Mouse (Mus musculus) cerebellum, postnatal 36 days (tissue): ENCODE measurements around the gene Gna15.

Source experiments
- DNase-seq, 2 experiments: peaks; one replicate each; pipeline ENCODE4 v3.0.0; 2021 to 2022; ENCODE audit warnings: mixed read lengths in 2 of 2

The Gna15 gene

DNA sequence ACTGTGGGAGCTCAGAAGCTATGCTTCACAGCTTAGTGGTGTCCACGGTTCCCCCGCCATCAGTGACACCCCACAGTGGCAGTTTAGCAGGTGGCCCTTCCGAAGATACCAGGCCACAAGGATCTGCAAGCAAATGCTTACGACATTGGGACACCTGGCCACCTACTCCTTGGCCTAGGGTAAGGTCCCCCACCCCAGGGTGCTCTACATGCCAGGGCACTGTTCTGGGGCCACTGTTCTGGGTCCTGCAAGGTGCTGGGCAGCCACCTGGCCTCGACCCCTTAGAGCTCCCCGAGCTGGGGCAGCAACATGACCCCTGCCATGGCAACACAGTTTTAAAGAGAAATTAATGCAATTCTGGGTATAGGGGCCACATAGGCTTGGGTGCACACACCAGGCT lies 28.9 kb downstream of the Gna15 start:
- no peak for DNase-seq

DNA sequence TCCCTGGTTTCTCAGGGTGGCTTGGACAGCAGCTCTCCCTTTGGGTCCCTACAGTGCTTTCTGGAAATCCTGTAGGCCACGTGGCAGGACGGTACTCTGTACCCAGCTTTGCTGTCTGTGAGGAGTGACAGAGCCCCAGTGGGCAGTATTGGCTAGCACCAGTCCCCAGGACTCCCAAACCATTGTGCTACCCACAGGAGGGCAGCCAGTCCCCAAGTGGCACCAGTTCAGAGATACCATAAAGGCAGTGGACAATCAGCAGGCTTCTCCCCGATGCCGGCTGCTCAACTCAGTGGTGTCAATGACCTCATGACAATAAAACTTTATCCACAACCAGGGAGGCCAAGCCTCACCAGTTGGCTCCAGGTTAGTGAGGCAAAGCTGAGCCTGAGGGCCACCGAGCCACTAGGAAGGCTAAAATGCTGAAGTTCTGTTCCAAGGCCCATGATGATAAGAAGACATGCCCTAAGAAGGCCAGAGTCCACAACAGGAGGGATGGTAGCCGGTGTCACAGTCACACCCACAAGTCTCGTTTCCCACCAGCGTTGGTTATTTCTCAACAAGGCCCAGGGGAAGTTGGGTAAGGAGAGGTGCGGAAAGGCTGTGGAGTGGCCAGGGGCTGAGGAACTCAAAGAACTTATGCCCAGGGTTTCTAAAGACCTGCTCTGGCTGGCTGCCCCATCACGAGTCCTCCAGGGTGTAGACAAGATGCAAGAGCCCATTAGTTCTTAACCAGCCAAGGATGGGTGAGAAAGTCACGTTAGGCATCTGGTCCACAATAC lies 29.6 kb downstream of the Gna15 start:
- no peak for DNase-seq

DNA sequence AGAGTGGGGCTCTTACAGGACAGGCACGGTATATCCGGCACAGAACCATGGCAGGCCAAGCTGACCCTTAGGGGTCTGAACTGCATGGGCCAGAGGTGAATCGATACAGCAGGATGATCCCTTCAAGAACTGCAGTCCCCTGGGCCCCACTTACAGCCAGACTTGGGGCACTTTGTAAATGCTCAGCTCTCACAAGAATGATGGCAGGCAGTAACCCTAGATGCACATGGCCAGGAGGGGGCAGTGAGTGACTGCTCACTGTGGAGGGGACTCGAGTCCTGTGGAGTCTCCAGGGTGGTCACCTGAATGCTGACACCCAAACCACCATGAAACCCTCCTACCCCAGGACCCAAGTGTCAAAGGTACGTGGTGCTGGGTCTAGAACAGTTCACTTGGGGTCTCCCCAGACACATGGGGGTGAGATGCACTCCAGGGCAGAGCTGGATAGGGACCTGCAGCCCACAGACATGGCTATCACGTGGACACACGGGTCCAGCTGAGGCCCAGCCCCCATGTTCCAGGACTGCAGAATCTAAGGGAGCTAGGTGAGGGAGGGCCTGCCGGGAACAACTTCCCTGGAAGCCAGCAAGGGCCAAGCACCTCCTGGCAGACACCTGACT lies 30.3 kb downstream of the Gna15 start:
- no peak for DNase-seq

DNA sequence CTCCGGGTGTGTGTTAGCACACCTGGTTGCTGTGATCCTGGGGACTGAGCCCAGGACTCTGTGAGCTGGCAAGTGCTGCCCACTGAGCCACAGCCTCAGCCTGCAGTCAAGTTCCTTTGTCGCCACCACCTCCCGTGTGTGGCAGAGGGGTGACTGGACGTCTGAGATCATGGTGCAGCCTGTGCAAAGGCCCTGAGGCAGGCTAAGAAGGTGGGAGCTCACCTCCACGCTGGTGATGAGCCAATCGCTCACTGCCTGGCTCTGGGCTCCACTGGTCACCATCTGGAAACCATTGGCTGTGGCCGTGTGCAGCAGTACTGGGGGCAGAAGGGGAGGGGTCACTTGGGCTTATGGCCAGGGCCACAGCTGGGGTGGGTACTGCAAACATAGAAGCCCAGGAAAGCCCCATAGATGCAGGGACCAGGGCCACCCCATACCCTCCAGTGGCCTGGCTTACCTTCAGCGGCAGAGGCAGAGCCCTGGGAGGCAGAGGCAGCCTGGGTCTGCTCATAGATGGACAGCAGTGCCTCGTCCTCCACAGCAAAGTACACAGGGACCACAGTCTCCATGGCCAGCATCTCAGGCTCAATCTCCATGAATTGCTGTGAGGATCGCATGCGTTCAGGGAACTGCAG lies 31.3 kb downstream of the Gna15 start:
- no peak for DNase-seq

DNA sequence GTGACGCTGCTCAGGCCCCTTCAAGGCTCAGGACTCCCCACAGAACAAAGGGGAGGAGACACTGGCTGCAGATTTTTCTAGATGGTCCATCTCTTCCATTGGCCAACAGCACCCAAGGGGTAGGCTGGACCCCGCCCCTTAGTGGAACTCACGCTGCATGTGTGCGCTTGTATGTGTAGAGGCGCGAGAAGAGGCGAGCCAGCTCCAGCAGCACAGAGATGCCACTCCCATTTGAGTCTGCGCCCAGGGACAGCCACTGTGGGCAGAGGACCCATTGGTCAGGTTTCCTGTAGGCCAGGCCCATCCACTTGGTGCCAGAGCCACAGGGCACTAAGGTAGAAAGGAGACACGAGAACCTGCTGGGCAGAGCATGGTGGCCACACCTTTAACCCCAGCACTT lies 33.0 kb downstream of the Gna15 start:
- DNase-seq: no peak

DNA sequence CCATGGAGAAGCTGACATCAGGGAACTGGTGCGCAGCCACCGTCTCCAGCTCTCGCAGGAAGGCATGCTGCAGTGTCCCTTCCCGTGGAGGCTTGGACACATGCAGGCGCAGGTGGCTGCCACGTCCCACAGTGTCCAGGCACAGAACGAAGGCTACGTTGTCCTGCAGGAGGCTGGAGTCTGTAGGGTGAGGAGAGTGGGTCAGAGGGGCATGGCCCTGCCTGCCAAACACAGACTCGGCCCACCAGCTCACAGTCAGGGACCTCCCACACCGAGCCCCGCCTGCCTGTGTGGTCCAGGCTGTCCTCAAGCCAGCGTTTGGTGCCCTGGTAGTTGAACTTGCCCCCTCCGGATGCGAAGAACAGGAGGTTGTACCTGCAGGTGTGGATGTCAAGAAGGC lies 34.1 kb downstream of the Gna15 start:
- no peak for DNase-seq

DNA sequence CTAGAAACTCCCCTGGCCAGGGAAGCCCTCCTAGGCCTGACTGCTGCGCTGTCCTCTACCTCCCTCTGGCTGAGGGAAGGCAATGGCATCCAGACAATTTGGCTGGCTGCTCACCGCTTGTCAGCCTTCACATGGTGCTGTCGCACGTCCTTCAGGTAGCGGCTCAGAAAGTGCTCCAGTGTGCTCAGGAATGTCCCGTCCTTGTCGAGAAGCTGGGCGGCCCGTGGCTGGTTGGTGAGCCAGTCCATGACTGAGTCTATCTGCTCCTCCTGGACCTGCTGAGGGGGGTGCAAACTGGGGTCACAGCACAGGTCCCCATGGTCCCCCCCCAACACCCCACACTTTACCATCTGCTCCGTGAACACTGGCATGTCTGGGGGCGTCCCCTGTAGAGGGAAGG lies 35.9 kb downstream of the Gna15 start:
- no peak for DNase-seq

DNA sequence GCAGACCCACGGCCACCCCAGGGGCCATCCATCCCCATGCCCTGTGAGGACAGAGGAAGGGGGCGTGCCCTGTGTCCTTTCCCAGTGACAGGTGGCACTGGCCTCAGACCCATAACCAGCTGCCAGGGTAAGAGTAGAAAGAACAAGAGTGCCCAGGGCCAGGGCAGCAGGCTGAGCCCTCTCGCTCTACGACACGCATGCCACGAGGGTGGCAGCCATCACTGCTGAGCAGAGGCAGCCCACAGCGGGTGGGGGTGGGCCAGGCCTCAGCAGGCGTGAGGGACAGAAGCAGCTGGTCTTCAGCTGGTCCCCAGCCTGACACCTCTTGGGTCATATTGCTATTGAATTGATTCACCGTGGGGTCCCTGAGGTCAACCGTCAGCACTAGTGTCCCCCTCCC lies 37.5 kb downstream of the Gna15 start:
- no peak for DNase-seq

DNA sequence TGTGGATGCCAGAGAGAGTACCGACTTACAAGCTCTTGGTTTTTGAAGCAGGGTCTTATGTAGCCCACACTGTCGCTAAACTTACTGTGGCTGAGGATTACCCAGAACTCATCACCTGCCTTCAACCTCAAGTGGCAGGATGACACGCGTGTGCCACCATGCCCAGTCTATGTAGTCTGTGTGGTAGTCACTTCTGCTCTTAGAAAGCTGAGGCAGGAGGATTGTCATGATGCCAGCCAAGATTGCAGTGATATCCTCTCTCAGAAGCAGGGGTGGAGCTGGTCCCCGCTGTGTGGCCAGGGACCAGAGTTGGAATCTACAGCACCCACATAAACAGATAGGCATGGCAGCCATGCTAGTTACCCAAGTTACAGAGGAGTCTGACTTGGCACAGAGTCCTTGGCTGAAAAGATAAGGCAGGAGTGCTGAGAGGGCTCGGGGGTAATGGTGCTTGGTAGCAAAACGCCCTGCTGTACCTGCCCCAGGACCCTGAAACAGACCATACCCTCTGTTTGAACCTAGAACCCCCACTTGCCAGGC lies 38.5 kb downstream of the Gna15 start:
- no peak for DNase-seq

DNA sequence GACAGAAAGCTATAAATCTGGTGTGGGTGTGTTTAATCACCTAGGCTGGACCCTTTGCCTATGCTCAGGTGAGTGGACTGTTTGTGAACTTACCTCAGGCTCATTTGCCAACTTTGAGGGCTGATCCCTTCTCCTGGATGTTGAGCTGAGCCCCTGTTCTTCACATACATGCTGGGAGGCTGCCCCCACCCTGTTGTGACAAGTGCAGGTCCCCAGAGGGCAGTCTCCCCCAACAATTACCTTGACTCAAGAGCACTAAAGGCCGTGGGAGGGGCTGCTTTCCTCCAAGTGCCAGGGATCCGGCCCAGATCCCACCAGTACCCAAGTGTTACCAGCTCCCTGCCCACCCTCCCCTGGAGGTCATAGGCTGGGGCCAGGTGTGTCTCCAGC lies 39.0 kb downstream of the Gna15 start:
- DNase-seq: no peak

DNA sequence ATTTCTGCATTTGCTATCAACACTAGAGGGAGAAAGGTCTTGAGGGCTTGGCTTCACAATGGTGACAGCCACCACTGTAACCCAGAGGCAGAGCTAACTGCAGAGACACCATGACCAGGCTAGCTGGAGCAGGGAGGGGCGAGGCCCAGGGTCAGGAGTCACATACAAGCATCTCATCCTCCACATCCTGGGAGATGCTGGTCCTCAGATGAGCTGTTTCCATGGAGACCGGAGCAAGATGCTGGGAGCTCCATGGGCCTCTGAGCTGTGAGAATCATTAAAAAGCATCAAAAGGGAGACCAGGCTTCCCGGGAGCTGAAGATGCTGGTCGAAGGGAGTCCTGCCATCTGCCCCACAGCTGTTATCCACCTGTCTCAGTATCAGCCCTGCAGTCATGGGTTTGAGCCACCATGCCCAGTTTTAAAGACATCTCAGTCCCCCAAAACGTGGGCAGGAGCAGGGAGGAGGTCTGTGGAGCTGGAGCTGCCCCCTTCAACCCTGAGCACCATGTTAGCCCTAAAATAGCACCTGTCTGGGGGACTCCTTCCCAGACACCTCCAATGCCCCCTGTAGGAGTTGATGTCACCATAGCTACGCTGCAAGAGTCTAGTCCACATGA lies 39.5 kb downstream of the Gna15 start:
- no peak for DNase-seq

DNA sequence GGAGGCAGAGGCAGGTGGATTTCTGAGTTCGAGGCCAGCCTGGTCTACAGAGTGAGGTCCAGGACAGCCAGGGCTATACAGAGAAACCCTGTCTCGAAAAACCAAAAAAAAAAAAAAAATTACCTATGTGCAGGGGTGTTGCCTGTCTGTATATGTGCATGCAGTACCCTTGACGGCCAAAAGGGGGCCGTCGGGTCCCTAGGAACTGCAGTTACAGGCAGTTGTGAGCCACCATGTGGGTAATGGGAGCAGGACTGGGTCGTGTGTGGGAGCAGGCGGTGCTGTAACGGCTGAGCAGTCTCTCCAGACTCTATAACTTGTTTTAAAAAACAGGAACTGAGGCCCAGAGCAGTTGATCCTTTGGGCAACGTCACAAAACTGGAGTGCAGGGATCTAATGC lies 40.0 kb downstream of the Gna15 start:
- DNase-seq: peak; percentile 51 to 61

DNA sequence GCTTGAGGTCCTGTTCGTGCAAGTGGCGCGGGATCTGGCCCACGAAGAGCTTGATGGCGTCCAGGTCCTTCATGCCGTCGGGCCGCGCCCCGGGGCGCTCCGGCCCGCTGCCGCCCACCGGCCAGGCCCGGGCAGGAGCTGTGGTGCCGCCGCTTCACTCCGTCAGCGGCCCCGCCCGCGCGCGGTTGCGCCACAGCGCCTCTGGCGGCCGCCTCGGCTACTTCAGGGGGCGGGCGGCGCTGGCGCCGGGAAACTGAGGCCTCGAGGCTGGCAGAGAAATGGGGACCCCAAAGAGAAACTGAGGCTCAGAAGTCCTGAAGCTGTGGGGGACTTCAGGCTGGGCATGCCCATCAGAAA lies 41.5 kb downstream of the Gna15 start, which contains the start of gene Celf5:
Gene Celf5, minus strand, starts transcription at position 177 of the 357 bp plus-strand sequence.
- DNase-seq: peak; percentile 72 to 76

DNA sequence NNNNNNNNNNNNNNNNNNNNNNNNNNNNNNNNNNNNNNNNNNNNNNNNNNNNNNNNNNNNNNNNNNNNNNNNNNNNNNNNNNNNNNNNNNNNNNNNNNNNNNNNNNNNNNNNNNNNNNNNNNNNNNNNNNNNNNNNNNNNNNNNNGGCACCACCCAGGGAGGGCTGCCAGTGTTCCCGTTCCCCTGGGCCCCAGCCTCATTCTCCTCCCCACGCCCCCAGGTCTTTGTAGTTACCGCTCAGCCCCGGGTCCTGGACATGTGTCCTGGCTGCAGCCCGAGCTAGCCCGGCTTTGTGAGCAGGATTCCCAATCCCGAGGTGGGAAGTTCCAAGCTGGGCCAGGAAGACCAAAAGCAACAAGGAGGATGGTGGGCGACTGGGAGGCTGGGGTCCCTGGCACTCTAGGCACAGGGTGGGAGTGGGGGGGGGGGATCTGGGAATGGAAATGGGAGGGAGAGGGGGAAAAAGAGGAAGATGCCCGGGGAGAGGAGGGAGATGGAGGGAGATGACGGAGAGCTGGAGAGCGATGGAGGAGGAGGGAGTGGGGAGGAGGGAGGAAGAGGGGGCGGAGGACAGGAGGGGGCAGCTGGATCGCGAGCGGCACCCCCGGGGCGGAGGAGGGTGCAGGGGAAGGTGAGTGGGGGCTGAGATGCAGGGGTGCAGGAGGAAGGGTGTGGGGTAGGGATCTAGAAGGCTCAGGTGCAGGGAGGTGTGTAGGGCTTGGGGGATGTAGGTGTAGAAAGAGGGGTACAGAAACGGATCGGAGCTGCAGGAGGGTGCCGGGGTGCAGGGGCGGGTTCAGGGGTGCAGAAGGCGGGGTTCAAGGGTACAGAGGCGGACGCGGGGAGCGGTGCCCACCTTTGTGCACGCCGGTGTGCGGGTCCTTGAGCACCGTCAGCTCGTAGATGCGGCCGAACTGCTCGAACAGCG lies 42.2 kb downstream of the Gna15 start:
- DNase-seq: no peak

DNA sequence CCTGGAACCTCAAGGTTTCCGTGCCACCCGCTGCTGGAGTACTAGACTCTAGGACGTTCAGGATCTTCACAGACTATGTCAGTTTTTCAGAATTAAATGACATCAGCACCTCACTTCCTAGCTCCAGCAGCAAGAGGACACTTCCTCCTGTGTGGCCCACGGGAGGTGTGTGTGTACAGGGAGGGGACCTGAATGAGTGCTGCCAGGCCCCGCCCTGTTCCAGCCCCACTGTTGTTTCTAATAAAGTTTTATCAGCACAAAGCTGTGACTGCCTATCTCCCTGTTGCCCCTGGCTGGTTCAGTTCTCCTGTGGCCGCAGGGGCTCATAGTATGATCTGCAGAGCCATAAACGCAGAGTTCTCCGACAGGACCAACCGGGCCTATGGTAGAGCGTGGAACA lies 49.6 kb downstream of the Gna15 start:
- no peak for DNase-seq

DNA sequence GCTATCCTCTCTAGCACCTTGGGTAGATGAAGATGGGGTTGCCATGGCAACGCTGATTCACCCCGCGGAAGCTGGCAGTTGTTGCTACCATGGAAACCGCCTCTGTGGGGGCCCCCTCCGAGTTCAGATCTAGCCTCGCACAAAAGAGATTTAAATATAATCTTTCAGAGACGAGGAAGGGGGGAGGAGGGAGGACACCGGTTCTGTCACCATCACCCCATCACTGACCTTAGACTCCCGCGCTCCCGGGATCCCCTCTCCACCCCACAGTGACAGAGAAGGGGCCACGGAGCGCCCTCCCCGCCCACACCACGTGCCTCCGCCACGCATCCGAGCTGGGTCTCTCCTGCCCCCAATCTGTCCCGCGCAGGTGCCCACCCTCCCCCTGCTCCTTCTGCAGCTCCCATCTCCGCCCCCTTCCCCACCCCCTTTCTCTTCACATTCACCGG lies 51.0 kb downstream of the Gna15 start:
- DNase-seq: peak; percentile 56 to 62

DNA sequence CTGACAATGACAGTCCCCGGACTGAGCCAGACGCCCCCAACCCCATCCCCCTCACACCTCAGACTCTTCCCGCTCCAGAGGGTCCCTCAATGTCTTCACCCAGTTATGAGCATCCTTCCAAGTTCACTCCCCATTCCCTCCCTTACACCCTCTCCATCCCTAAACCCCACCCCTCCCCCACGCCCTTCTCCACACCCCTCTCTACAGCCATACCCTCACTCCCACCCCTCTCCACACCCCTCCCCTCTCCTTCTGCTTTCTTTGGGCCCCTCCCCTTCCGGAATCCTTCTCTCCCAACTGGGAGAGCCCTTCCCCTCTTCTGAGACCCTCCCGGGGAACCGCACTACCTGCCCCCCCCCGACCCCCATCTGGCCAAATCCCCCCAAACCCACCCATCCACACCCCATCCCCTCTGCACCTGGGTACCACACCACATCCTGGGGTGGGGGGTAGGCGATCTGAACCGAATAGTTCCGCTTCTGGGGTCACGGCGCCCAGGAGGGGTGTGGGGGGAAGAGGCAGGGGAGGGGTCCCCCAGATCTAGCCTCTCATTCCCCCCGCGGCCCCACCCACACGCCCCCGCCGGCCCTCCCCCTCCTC lies 51.5 kb downstream of the Gna15 start:
- DNase-seq: no peak

DNA sequence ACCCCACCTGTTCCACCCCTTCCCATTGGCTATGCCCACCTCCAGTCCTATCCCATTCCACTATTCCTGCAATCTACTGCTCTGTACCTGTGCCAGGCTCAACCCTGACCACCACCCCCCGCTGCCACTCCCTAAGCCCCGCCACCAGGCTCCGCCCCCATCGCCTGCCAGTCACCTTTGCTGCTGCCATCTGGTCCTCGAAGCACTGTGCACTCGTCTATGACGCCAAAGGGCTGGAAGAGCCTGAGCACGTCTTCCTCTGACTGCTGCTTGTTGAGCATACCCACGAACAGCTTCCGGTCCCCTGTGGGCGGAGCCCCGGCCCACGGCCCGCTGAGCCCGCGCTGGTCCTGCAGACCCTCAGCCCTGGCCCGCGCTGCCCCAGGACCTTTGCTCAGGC lies 53.6 kb downstream of the Gna15 start:
- no peak for DNase-seq

DNA sequence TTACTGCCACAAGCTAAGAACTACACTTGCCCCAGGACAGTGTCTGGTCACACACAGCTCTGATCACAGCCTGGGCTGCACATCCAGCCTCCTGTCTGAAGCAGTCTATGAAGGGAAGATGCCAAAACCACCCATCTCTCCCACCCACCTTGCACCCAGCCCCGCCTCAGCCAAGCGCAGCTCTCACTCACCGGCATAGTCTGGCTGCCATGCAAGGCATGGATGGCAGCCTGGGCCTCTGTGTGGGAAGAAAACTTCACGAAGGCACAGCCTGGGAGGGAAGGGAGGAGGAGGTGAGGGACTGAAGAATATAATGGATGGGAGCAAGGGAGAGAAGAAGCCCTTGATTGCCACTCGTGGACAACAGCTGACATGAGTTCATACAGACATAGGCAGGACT lies 54.8 kb downstream of the Gna15 start:
- no peak for DNase-seq

DNA sequence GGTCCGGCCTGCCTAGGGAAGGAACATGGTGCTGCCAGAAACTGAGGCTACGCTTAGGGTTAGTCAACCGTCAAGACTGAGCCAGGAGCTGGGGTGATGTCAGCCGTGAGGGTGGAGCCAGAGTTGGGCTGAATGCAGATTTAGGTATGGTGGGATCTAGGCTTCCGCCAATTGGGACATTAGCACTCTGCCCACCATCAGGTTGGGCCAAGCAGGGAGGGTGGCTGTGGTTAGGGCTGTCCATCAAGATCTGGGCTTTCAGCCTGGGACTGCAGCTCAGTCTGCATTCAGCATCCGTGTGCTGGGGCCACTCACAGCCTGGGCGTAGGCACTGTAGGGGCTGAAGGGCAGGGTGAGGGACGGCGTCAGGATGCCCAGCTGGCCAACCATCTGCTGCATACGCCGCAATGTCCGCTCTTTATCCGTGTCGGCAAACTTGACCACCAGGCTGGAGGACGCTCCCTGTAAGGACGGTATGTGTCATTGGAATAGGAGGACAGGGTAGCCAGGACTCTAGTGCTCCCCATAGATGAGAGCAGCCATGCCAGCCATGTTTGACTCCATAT lies 56.3 kb downstream of the Gna15 start:
- DNase-seq: peak in 1 of 2 experiments; percentile 48

DNA sequence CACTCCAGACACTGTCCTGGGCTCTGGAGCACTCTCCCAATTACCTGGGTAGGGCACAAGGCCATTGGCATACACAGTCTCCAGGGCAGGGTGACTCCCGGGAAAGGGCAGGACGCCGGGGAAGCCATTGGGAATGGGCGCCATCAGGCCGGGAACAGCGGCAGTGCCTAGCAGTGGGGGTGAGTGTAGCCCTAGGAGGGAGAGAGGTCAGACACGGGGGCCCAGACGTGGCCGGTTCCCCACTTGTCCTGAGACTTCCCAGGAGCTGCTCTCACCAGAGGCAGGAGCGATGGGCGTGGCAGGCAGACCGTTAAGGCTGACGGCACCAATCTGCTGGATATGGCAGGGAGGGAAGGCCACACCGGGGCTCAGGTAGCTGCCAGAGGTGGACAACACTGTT lies 57.1 kb downstream of the Gna15 start:
- peak in 1 of 2 experiments; percentile 5 for DNase-seq
